Mouse (Mus musculus): ENCODE measurements around the gene Kcnk7. TPM values are rescaled to one million over a fixed set of nuclear protein-coding genes. Genes with fewer than 3 reads are reported as not detected.

The Kcnk7 gene
- polyA plus RNA-seq, 1 experiment from 2014 or later = 0.21 TPM

DNA sequence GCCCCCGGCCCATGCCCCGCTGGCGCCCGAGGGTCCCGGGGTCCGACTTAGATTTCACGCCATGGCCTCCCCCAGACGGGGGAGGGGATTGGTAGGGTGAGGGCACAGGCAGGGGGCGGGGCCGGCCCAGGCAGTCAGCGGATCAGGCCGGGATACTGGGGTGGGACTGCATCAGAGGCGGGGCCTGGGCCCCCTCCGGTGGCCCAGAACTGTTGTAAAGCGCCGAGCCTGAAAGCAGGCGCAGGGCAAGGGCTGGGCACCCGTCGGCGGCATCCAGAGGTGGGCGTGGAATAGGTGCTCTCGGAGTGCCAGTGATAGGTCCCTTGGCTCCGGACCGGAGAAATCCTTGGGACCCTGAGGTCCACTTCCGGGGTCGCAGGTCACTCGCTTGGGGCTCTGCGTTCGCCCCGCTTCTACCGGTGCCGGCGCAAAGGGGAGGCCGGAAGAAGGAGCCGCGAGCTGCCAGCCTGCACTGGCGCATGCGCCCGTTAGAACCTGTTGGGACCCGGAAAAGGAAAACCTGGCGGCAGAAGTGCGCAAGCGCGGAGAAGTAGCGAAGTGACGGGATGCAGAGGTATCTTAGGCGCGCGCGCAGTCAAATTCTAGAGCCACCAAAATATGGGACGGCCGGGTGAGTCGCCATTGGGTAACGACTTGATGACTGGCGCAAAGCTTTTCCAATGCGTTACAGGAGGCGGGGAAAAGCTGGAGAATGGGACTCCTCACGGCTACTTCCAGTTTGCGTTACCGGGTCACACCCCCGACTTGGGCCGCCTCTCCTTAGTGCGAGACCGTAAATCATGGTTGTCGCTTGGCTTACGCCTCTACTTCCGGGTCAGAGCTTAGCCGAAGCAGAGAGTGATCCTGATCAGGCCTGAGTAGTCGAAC, 15.7 kb upstream of the Kcnk7 start, which contains the start of the genes Map3k11 and Pcnx3:
Map3k11 (plus strand) TSS at position 543 of the 888 bp plus-strand sequence.
Pcnx3 (minus strand) TSS at position 709 of the 888 bp plus-strand sequence.
- peak within 1 kb of the TSS; percentile 84 for H3K27ac ChIP-seq (replicated peaks; ENCODE audit: low read depth, low read length)
- H3K9me3 ChIP-seq (ENCODE audit: control insufficient read depth, low read length) = no peaks in the 10 kb centered on the region
- peaks cover 33% of the 10 kb centered on the region for H3K4me1 ChIP-seq (ENCODE audit: control insufficient read depth, insufficient read depth, low read length)
- no peaks in the 10 kb centered on the region for H3K27me3 ChIP-seq (ENCODE audit: control insufficient read depth, insufficient read depth, low read length)
- peak within 1 kb of the TSS; percentile 89 for H3K4me3 ChIP-seq (replicated peaks; ENCODE audit: low read depth, low read length)
- WGBS = under 1% methylated on average over 69 of the region's 69 CpGs
- peaks cover 42% of the 10 kb centered on the region for H3K36me3 ChIP-seq (ENCODE audit: control insufficient read depth, insufficient read depth, low read length)
- peak; percentile 93 for ATAC-seq (ENCODE audit: low FRiP score, low TSS enrichment)
- peak within 1 kb of the TSS; percentile 100 for H3K4me2 ChIP-seq (ENCODE audit: low read length)
- H3K9ac ChIP-seq (replicated peaks; ENCODE audit: low read length) = peak within 1 kb of the TSS; percentile 91
- peak; percentile 99 for DNase-seq

DNA sequence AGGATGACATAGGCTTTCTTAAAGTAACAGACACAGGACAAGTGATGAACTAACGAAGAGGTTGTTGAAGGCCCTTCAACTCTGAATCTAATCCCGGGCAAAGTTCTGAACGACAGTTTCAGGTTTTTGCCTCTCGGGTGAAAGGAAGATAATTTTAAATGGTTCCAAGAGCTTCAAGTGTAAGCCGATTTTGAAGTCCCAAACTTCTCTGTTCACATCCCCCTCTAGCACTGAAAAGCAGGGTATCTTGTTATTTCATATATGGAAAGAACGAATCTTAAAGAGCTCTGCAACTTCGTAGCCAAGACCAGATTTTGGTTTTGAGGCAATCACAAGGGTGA, 15.1 kb upstream of the Kcnk7 start:
- ATAC-seq (ENCODE audit: low FRiP score, low TSS enrichment) (no peak), DNase-seq (no peak)
- Histone ChIP-seq H3K4me3 (replicated peaks; ENCODE audit: low read depth, low read length) (peak overlapping the region; percentile 89), H3K4me1 (ENCODE audit: control insufficient read depth, insufficient read depth, low read length) (peaks cover 33% of the 10 kb centered on the region), H3K27me3 (ENCODE audit: control insufficient read depth, insufficient read depth, low read length) (no peaks in the 10 kb centered on the region), H3K9ac (replicated peaks; ENCODE audit: low read length) (peak overlapping the region; percentile 75), H3K4me2 (ENCODE audit: low read length) (peak overlapping the region; percentile 100), H3K36me3 (ENCODE audit: control insufficient read depth, insufficient read depth, low read length) (peaks cover 42% of the 10 kb centered on the region), H3K9me3 (ENCODE audit: control insufficient read depth, low read length) (no peaks in the 10 kb centered on the region), H3K27ac (replicated peaks; ENCODE audit: low read depth, low read length) (peak overlapping the region; percentile 84)
- under 1% methylated on average over 7 of the region's 7 CpGs for WGBS

DNA sequence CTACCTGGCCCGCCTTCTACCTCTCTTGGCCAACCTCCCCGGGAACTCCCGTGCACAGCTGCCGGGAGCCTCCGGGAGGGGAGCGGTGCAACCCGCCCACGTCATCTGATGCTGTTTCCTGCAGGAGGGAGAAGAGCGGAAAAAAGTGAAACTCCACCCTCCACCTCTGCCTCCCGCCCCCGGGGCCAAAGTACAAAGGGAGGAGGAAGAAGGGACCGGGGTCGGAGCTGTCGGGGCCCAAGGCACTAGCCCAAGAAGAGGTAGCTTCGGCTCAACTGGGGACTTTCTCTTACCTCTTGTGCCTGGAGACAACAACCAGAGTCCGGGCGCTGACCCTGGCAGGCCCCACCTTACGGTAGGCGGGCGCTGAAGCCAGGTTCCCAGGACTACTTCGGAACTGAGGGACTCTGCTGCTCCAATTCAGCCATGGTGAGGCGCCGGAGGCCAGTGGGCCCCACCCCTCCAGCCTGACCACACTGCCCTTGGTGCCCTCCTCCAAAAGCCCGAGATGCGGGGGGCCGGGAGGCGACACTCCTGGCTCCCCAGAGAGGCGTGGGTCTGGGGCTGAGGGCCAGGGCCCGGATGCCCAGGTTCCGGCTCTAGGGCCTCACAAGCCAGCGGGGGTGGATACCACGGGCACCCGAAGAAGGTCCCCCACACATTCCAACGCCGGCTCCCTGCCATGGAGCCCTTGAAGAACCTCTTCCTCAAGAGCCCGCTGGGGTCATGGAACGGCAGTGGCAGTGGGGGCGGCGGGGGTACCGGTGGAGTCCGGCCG, 14.4 kb upstream of the Kcnk7 start:
- Histone ChIP-seq H3K4me3 (replicated peaks; ENCODE audit: low read depth, low read length) (peak overlapping the region; percentile 89), H3K4me1 (ENCODE audit: control insufficient read depth, insufficient read depth, low read length) (peaks cover 33% of the 10 kb centered on the region), H3K27ac (replicated peaks; ENCODE audit: low read depth, low read length) (peak overlapping the region; percentile 84), H3K36me3 (ENCODE audit: control insufficient read depth, insufficient read depth, low read length) (peaks cover 41% of the 10 kb centered on the region), H3K27me3 (ENCODE audit: control insufficient read depth, insufficient read depth, low read length) (no peaks in the 10 kb centered on the region), H3K9me3 (ENCODE audit: control insufficient read depth, low read length) (no peaks in the 10 kb centered on the region), H3K9ac (replicated peaks; ENCODE audit: low read length) (peak overlapping the region; percentile 75), H3K4me2 (ENCODE audit: low read length) (peak overlapping the region; percentile 100)
- WGBS = 15% methylated on average over 42 of the region's 42 CpGs
- DNase-seq = peak; percentile 69
- ATAC-seq (ENCODE audit: low FRiP score, low TSS enrichment) = no peak; the same call in 1 of the 2 replicates

DNA sequence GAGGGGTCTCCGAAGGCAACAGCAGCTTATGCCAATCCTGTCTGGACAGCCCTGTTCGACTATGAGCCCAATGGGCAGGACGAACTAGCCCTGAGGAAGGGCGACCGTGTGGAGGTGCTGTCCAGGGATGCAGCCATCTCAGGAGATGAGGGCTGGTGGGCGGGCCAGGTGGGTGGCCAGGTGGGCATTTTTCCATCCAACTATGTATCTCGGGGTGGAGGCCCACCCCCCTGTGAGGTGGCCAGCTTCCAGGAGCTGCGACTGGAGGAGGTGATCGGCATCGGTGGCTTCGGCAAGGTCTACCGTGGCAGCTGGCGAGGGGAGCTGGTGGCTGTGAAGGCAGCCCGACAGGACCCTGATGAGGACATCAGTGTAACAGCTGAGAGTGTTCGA, 13.8 kb upstream of the Kcnk7 start:
- peak overlapping the region; percentile 89 for H3K4me3 ChIP-seq (replicated peaks; ENCODE audit: low read depth, low read length)
- H3K27ac ChIP-seq (replicated peaks; ENCODE audit: low read depth, low read length) = no peak overlapping the region
- WGBS = 77% methylated on average over 15 of the region's 15 CpGs
- peak overlapping the region; percentile 100 for H3K4me2 ChIP-seq (ENCODE audit: low read length)
- H3K36me3 ChIP-seq (ENCODE audit: control insufficient read depth, insufficient read depth, low read length) = peaks cover 41% of the 10 kb centered on the region
- H3K9me3 ChIP-seq (ENCODE audit: control insufficient read depth, low read length) = no peaks in the 10 kb centered on the region
- H3K27me3 ChIP-seq (ENCODE audit: control insufficient read depth, insufficient read depth, low read length) = no peaks in the 10 kb centered on the region
- peak overlapping the region; percentile 75 for H3K9ac ChIP-seq (replicated peaks; ENCODE audit: low read length)
- DNase-seq (no peak), ATAC-seq (ENCODE audit: low FRiP score, low TSS enrichment) (no peak)
- H3K4me1 ChIP-seq (ENCODE audit: control insufficient read depth, insufficient read depth, low read length) = peaks cover 33% of the 10 kb centered on the region

DNA sequence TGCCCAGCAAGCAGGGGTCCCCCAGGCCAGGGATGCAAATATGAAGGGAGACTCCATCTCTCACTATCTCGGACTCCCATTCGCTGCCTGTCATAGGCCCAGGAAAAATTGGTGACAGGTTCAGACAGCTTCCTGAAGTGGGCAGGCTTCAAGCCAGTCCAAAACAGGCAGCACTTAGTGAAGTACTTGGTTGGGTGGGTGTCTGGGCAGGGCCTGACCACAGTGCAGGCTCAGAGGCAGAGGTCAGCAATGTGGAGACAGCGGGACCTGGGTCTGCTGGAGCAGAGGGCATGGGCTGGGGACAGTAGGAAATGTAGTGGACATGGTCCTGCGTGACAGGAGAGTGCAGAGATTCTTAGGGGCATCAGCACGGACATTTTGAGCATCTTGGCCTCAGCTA, 12.6 kb upstream of the Kcnk7 start:
- 0 out of 2 replicates have a peak overlapping the region, but pooled peaks have one; percentile 8 for H3K4me3 ChIP-seq (replicated peaks; ENCODE audit: low read depth, low read length)
- H3K4me1 ChIP-seq (ENCODE audit: control insufficient read depth, insufficient read depth, low read length) = peaks cover 33% of the 10 kb centered on the region
- peak overlapping the region; percentile 100 for H3K4me2 ChIP-seq (ENCODE audit: low read length)
- DNase-seq (no peak), ATAC-seq (ENCODE audit: low FRiP score, low TSS enrichment) (no peak)
- H3K27ac ChIP-seq (replicated peaks; ENCODE audit: low read depth, low read length) = 0 out of 2 replicates have a peak overlapping the region, but pooled peaks have one; percentile 8
- no peaks in the 10 kb centered on the region for H3K27me3 ChIP-seq (ENCODE audit: control insufficient read depth, insufficient read depth, low read length)
- H3K9me3 ChIP-seq (ENCODE audit: control insufficient read depth, low read length) = no peaks in the 10 kb centered on the region
- peaks cover 36% of the 10 kb centered on the region for H3K36me3 ChIP-seq (ENCODE audit: control insufficient read depth, insufficient read depth, low read length)
- 90% methylated on average over 5 of the region's 5 CpGs for WGBS
- H3K9ac ChIP-seq (replicated peaks; ENCODE audit: low read length) = peak overlapping the region; percentile 50

DNA sequence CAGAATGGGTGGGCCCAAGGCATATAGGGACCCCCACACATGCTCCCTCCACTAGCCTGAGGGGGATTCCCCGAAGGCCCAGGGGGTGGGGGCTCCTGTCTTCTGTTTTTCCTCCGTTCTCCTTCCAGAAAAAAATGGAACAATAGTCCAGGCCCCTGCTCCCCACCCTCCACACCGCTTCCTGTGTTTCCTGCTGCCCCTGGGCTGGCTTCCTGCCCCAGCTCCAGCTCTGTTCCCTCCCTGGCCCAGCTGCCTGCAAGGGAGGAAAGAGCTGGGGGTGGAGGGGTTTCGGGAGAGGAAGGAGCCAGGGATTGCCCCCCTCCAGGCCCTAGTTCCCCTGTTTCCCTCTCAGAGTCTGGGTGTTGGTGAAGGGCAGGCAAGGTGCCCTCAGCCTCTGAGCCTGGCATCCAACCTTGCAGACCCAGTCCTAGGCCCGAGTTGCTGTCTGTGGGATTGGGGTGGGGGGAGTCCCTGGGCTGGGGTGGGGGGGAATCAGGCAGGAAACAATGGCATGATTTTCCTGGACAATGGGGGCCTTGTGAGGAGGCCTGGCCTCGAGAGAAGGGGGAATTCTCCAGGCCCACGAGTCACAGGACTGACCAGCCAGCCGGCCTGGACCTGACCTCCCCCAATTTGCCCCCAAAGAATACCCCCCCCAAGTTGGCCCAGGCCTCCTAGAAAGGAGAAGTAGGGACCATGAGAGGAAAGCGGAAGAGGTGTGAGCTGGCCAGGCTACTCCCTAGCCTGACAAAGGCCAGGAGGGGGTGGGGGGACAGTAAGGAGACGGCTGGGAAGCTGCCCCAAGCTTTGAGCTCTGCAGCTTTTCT, 11.9 kb upstream of the Kcnk7 start:
- peaks cover 30% of the 10 kb centered on the region for H3K4me1 ChIP-seq (ENCODE audit: control insufficient read depth, insufficient read depth, low read length)
- 69% methylated on average over 10 of the region's 10 CpGs for WGBS
- H3K36me3 ChIP-seq (ENCODE audit: control insufficient read depth, insufficient read depth, low read length) = peaks cover 40% of the 10 kb centered on the region
- H3K27ac ChIP-seq (replicated peaks; ENCODE audit: low read depth, low read length) = 0 out of 2 replicates have a peak overlapping the region, but pooled peaks have one; percentile 17
- no peak for ATAC-seq (ENCODE audit: low FRiP score, low TSS enrichment)
- no peak for DNase-seq
- H3K4me2 ChIP-seq (ENCODE audit: low read length) = peak overlapping the region; percentile 100
- H3K27me3 ChIP-seq (ENCODE audit: control insufficient read depth, insufficient read depth, low read length) = no peaks in the 10 kb centered on the region
- 0 out of 2 replicates have a peak overlapping the region, but pooled peaks have one; percentile 8 for H3K4me3 ChIP-seq (replicated peaks; ENCODE audit: low read depth, low read length)
- no peaks in the 10 kb centered on the region for H3K9me3 ChIP-seq (ENCODE audit: control insufficient read depth, low read length)
- H3K9ac ChIP-seq (replicated peaks; ENCODE audit: low read length) = peak overlapping the region; percentile 50

DNA sequence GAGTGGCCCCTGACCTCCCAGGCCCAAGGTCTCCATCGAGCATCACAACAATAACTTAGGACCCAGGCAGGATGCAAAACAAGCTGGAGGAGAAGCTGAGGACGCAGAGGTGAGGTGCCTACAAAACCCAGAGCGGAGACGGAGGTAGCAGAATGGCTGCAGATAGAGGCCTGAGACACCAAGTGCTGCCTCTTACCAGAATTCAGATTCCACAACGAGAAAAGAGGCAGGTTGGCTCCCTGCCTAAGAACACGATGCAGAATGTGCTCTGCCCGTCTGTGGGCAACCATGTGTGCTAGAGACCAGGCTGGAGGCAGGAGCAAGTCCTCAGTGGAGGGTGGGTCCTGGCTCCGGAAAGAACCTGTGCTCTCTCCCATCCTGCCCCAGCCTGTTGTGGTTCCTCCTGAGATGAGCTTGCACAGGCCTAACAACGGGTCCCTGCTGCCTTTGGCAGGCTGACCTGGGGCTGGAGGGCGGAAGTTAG, 11.2 kb upstream of the Kcnk7 start:
- 85% methylated on average over 10 of the region's 10 CpGs for WGBS
- Histone ChIP-seq H3K27ac (replicated peaks; ENCODE audit: low read depth, low read length) (no peak overlapping the region), H3K4me1 (ENCODE audit: control insufficient read depth, insufficient read depth, low read length) (peaks cover 24% of the 10 kb centered on the region), H3K9ac (replicated peaks; ENCODE audit: low read length) (no peak overlapping the region), H3K27me3 (ENCODE audit: control insufficient read depth, insufficient read depth, low read length) (no peaks in the 10 kb centered on the region), H3K9me3 (ENCODE audit: control insufficient read depth, low read length) (no peaks in the 10 kb centered on the region), H3K4me2 (ENCODE audit: low read length) (peak overlapping the region; percentile 100), H3K4me3 (replicated peaks; ENCODE audit: low read depth, low read length) (no peak overlapping the region), H3K36me3 (ENCODE audit: control insufficient read depth, insufficient read depth, low read length) (peaks cover 46% of the 10 kb centered on the region)
- no peak for DNase-seq
- no peak for ATAC-seq (ENCODE audit: low FRiP score, low TSS enrichment)

DNA sequence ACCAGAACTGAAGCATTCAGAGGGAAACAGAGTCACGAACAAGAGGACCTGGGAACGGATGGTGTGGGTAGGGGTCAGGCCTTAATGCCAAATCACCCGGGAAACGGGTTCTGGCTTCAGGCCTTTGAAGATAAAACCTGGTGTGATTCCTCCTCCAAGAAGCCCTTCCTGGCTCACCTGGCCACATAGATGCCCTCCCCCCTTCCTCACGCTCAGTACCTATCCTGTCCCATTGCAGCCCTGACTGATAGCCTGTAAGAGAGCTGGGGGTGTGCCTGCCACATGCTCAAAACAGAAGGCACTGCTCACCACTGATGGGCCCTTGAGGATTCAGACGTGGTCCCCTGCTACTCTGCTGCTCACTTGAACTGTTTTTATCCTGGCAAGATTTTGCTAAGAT, 10.4 kb upstream of the Kcnk7 start:
- 82% methylated on average over 6 of the region's 6 CpGs for WGBS
- Histone ChIP-seq H3K36me3 (ENCODE audit: control insufficient read depth, insufficient read depth, low read length) (peaks cover 55% of the 10 kb centered on the region), H3K4me3 (replicated peaks; ENCODE audit: low read depth, low read length) (no peak overlapping the region), H3K27ac (replicated peaks; ENCODE audit: low read depth, low read length) (no peak overlapping the region), H3K27me3 (ENCODE audit: control insufficient read depth, insufficient read depth, low read length) (no peaks in the 10 kb centered on the region), H3K9ac (replicated peaks; ENCODE audit: low read length) (no peak overlapping the region), H3K4me1 (ENCODE audit: control insufficient read depth, insufficient read depth, low read length) (peaks cover 23% of the 10 kb centered on the region; the same call in 1 of the 2 replicates), H3K9me3 (ENCODE audit: control insufficient read depth, low read length) (no peaks in the 10 kb centered on the region), H3K4me2 (ENCODE audit: low read length) (no peak overlapping the region)
- ATAC-seq (ENCODE audit: low FRiP score, low TSS enrichment) = no peak
- DNase-seq = no peak
